Mouse (Mus musculus): Measurements from ENCODE around the gene Bok.

DNA sequence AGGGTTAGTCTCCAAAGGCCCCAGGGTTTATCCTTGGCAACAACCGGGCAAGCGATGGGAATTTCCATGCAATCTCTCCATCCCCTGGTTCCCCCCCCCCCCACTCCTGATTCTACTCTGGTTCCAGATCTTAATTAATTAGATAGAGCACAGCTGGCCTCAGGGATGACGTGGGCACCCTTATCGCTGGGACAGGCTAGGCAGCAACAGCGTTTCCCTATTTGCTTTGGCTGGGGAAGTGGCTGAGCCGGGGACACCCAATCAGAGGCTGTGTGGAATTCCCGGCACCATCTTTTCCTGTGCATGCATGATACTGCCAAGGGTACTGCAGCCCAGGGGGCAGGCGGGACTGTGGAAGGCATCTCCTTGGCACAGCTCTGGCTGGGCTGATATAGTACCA, 2.7 kb downstream of the Bok start:
- TF ChIP-seq CTCF (IDR thresholded peaks at IDR 0.05; ENCODE audit: low read depth), result no peak
- TF ChIP-seq EP300 (IDR thresholded peaks at IDR 0.05; ENCODE audit: low read depth), result no peak

Data from heart, postnatal 0 days (tissue).